Mouse (Mus musculus): Measurements from ENCODE around the gene Gnmt.

Gene Gnmt

GRCm38 (mm10) chr17:46742986-46743385 lies 14.0 kb upstream of the Gnmt start:
- no peak for DNase-seq (ENCODE audit: low spot score in 2 of 2)

GRCm38 (mm10) chr17:46741305-46741704 lies 12.3 kb upstream of the Gnmt start:
- DNase-seq (ENCODE audit: low spot score in 2 of 2) = no peak

DNA sequence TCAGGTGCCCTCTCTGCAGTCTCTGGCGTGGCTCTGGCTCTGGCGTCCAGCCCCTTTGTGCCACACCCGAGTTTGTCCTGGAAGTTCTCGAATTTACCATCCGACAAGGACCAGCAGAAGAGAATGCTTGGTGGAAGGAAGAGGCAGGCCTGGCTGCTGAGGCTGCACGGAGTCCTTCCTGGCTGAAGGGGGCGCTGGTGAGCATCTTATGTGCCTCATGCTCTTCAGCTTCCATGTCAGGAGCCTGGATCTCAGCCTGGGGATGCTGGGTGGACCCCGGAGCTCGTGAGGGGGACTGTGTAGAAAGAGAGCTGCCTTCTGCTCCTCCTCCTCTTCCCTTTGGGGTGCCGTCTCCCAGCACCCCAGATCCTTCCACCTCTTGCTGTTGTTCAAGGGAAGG lies 7.2 kb upstream of the Gnmt start:
- no peak for DNase-seq (ENCODE audit: low spot score in 2 of 2)

DNA sequence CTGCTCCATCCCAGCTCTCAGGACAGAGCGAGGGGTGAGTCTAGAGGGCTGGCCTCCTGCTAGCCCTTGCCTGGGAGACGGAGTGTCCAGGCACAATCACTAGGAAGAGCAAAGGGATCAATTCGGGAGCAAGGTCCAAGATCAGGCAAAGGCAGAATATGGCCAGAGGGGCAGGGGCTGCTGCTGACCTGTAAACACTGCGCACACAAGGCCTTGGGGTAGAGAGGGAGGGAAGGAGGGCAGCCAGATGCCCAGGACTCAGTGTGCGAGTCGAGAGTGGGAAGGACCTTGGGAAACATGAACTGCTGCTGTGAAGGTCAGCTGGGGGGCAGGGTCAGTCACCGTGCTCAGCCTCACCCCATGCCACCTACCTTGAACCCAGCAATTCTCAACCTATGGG lies 6.3 kb upstream of the Gnmt start:
- DNase-seq (ENCODE audit: low spot score in 2 of 2) = no peak

GRCm38 (mm10) chr17:46734055-46734454 lies 5.1 kb upstream of the Gnmt start:
- no peak for DNase-seq (ENCODE audit: low spot score in 2 of 2)

- DNase-seq (ENCODE audit: low spot score in 2 of 2) = no peak
Observed at GRCm38 (mm10) chr17:46728496-46728895, 472 bp downstream of the Gnmt start.

- no peak for DNase-seq (ENCODE audit: low spot score in 2 of 2)
Observed at GRCm38 (mm10) chr17:46728021-46728420, 947 bp downstream of the Gnmt start.

- DNase-seq (ENCODE audit: low spot score in 2 of 2) = no peak
Observed at GRCm38 (mm10) chr17:46727271-46727670, 1.7 kb downstream of the Gnmt start.

DNA sequence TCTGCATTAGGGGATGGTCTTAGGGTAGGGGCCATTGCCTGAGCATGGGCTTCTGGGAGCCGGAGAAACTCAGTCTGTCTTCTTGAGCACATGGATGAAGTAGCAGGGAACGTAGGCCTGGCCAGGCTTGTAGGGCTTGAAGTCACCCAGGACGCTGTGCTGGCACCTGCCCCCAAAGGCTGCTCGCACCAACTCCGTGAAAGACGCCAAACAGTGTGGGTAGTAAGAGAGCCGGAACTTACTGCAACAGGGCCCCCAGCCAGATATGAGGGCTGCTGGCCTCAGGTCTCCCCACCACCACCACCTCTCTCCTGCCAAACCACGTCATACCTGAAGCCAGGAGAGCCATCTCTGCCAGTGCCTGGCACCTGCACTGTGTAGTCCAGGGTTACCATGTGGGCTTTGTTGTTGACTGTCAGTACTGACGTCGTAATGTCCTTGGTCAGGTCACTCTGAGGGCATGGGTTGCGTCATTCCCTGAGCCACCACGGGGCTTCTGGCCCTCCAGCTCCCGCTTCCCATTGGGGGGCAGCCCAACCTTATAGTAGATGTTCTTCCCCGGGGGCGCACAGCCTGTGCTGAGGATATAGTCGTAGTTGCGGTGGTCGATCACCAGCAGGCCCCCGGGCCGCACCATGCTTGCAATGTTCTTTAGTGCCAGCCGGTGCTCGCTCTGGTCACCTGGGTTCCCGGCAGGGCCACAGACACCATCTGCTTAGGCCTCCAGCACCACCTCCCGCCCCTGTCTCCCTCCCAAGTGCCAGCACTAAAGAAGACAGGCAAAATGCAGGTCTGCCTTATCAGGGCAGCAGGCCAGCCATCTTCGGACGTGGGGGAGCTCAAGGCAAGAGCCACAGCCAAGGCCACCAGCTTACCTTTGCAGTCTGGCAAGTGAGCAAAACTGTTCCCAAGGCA lies 3.0 kb downstream of the Gnmt start:
- no peak for DNase-seq (ENCODE audit: low spot score in 2 of 2)

GRCm38 (mm10) chr17:46725273-46725672 lies 3.7 kb downstream of the Gnmt start:
- no peak for DNase-seq (ENCODE audit: low spot score in 2 of 2)

DNA sequence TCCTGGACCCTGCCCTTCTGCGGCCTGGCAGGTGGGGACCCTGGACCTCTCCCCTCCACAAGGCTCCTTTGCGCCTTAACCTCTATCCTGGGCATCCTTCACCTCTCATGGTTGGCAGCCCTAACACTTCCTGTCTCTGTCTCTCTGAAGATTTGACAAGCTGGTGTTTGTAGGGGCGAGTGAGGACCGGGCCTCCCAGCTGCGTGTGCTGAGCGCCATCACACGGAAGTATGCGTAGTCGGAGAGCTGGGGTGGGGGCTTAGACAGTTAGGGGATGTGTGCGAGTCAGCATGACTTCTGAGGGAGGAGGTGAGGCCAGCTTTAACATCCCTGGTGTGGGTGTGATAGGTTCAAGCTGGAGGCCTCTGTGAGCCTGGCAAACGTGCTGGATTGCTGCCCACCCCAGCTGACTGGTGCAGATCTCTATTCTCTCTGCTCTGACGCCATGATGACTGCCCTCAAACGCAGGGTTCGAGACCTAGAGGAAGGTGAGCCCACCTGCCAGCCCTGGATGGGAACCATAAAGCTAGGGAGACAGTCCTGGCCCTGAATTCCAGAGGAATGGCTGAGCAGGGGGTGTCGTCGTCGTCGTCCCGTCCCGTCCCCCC lies 4.4 kb downstream of the Gnmt start:
- DNase-seq (ENCODE audit: low spot score in 2 of 2) = no peak

- no peak for DNase-seq (ENCODE audit: low spot score in 2 of 2)
Observed at GRCm38 (mm10) chr17:46721077-46721476, 7.9 kb downstream of the Gnmt start.

- DNase-seq (ENCODE audit: low spot score in 2 of 2) = no peak
Observed at GRCm38 (mm10) chr17:46714756-46715481, 14.0 kb downstream of the Gnmt start.

DNA sequence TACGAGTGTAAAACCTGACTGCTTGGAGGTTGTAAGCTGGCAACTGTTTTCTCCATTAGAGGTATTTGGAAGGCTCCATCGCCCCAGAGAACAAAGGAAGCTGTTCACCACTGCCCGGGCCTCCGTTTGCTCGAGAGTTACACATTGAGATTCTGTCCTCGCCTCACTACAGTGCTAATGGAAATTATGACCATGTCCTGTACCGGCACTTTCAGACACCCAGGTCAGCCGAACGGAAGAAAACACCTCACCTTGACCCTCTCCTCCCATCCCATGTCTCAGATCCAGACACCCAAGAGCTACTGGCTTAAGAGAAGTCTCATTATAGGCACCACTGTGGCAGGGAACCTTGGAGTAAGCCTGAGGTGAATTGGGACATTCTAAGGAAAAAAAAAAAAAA lies 15.1 kb downstream of the Gnmt start:
- DNase-seq (ENCODE audit: low spot score in 2 of 2) = no peak

- no peak for DNase-seq (ENCODE audit: low spot score in 2 of 2)
Observed at GRCm38 (mm10) chr17:46712442-46712841, 16.5 kb downstream of the Gnmt start.

- DNase-seq (ENCODE audit: low spot score in 2 of 2) = no peak
Observed at GRCm38 (mm10) chr17:46711612-46712271, 17.2 kb downstream of the Gnmt start.

GRCm38 (mm10) chr17:46710959-46711597 lies 17.9 kb downstream of the Gnmt start, which contains the start of gene Pex6:
TSS of gene Pex6 (plus strand) at chr17:46711463.
- DNase-seq (ENCODE audit: low spot score in 2 of 2) = peak; percentile 90 to 92

GRCm38 (mm10) chr17:46706375-46707089 lies 22.4 kb downstream of the Gnmt start:
- no peak for DNase-seq (ENCODE audit: low spot score in 2 of 2)

- peak; percentile 94 to 98 for DNase-seq (ENCODE audit: low spot score in 2 of 2)
Observed at GRCm38 (mm10) chr17:46704887-46705835, 23.8 kb downstream of the Gnmt start, which contains the start of gene Ppp2r5d. TSS of gene Ppp2r5d (minus strand) at chr17:46705111.
